Comparison of ENCODE assay signal across 8 mouse cellular contexts in the genomic region with DNA sequence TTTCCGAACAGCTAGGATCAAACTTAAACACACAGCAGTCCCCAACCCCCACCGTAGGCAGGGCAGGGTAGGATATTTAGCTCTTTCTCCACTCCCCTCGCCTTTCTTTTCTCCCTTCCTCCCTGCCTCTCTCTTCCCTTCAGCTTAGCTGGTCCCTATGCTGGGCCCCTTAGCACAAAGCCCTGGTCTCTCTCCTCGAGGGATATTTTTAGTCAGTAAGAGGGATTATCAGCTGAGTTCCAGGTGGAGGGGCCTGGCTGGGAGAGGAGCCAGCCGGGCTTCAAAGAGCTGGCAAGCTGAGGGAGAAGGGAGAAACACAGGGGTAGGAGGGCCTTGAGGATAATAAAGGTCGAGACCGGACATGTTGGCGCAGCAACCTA. TPM values are rescaled to one million over a fixed set of nuclear protein-coding genes. Genes with fewer than 3 reads are reported as not detected.
A peak's percentile ranks its signal among the peaks of the same experiment; 100 is the strongest.
DNase-seq lines count a peak whose midpoint lies in the region; ATAC-seq and TF ChIP-seq lines count a peak whose summit lies in the region.

No protein-coding gene starts in this region.

- H3K27me3 ChIP-seq in heart, embryonic 13.5 days (replicated peaks), result no peaks in the 10 kb centered on the region
- no peaks in the 10 kb centered on the region for H3K27me3 ChIP-seq in midbrain, embryonic 10.5 days (ENCODE audit: low read depth, poor library complexity, severe bottlenecking)
- H3K27me3 ChIP-seq in thymus, adult 2 months (ENCODE audit: control insufficient read depth, insufficient read depth, low read length), result no peaks in the 10 kb centered on the region

- H3K36me3 ChIP-seq in heart, embryonic 13.5 days, result peaks cover 20% of the 10 kb centered on the region
- peaks cover 3% of the 10 kb centered on the region; the same call in 1 of the 2 replicates for H3K36me3 ChIP-seq in midbrain, embryonic 10.5 days
- no peaks in the 10 kb centered on the region for H3K36me3 ChIP-seq in thymus, adult 2 months (ENCODE audit: control insufficient read depth, insufficient read depth, low read length)

- H3K4me2 ChIP-seq in heart, embryonic 13.5 days, result peak overlapping the region; percentile 53

- no peak overlapping the region for H3K4me3 ChIP-seq in heart, embryonic 13.5 days
- H3K4me3 ChIP-seq in midbrain, embryonic 10.5 days, result peak overlapping the region; percentile 3; the same call in 1 of the 2 replicates
- no peak overlapping the region for H3K4me3 ChIP-seq in thymus, adult 2 months (ENCODE audit: control insufficient read depth, insufficient read depth, low read length)

- ATAC-seq in heart, embryonic 13.5 days (ENCODE audit: extremely low read depth, insufficient number of reproducible peaks, low FRiP score, low TSS enrichment), result peak; percentile 72; the same call in 1 of the 2 replicates

- no peak for TF ChIP-seq CTCF in thymus, adult 2 months (IDR thresholded peaks at IDR 0.05; ENCODE audit: borderline replicate concordance, control insufficient read depth, extremely low read depth, insufficient read depth, low read length, poor library complexity)

- peak overlapping the region; percentile 98 for H3K27ac ChIP-seq in heart, embryonic 13.5 days (replicated peaks)
- peak overlapping the region; percentile 79 for H3K27ac ChIP-seq in midbrain, embryonic 10.5 days (replicated peaks)
- H3K27ac ChIP-seq in thymus, adult 2 months (ENCODE audit: control insufficient read depth, insufficient read depth, low read length), result no peak overlapping the region

- peak; percentile 62 to 74 for DNase-seq in cerebellum, postnatal 10 days
- DNase-seq in cerebellum, adult 9-11 months, result no peak
- DNase-seq in adrenal gland, postnatal 25 days, result peak; percentile 34
- peak; percentile 64 for DNase-seq in midbrain, embryonic 10.5 days (ENCODE audit: low spot score)
- DNase-seq in thymus, adult 2 months, result no peak
- no peak for DNase-seq in MN1 (ENCODE audit: low spot score)
- DNase-seq in B cell, adult 2 months, result no peak

- H3K9ac ChIP-seq in heart, embryonic 13.5 days, result peak overlapping the region; percentile 67

- H3K9me3 ChIP-seq in heart, embryonic 13.5 days, result no peaks in the 10 kb centered on the region
- H3K9me3 ChIP-seq in midbrain, embryonic 10.5 days (replicated peaks), result no peaks in the 10 kb centered on the region

- WGBS in heart, embryonic 13.5 days, result 11% methylated on average over 8 of the region's 8 CpGs
- 9% methylated on average over 8 of the region's 8 CpGs for WGBS in midbrain, embryonic 10.5 days
- 84% methylated on average over 8 of the region's 8 CpGs for WGBS in thymus, adult 2 months

- no peak for TF ChIP-seq POLR2A in thymus, adult 2 months (IDR thresholded peaks at IDR 0.05; ENCODE audit: control insufficient read depth, extremely low read depth, insufficient read depth, low read length, poor library complexity)

- peaks cover 77% of the 10 kb centered on the region for H3K4me1 ChIP-seq in heart, embryonic 13.5 days
- peaks cover 24% of the 10 kb centered on the region for H3K4me1 ChIP-seq in midbrain, embryonic 10.5 days
- no peaks in the 10 kb centered on the region for H3K4me1 ChIP-seq in thymus, adult 2 months (replicated peaks; ENCODE audit: control insufficient read depth, insufficient read depth, low read length)

RNA-seq across cellular contexts. Expression of a gene that starts 19.3 kb away (rescaled TPM):
- 11.0 and 28.3 TPM in 2 replicates for total RNA-seq in adrenal gland, postnatal 25 days (2021)
- 37.3 and 39.9 TPM in 2 replicates for polyA plus RNA-seq in heart, embryonic 13.5 days (2015; fragmentation: Nextera tagmentation; extraction: Ambion mirVana)
- polyA plus RNA-seq in midbrain, embryonic 10.5 days (2016; fragmentation: Nextera tagmentation; extraction: Ambion mirVana), result 11.8 and 18.1 TPM in 2 replicates
- 47.3 and 62.1 TPM in 2 replicates for polyA plus RNA-seq in thymus, adult 2 months (2012; rRNA removed)

Comparison
In these comparisons a context has a peak if more than half of its experiments do, and no peak if none do; other contexts are left out.
1. DNase-seq: peak in cerebellum, postnatal 10 days (2 of 2), adrenal gland, postnatal 25 days (single experiment) and midbrain, embryonic 10.5 days (single experiment); none in cerebellum, adult 9-11 months (single experiment), thymus, adult 2 months (single experiment), MN1 (single experiment) and B cell, adult 2 months (0 of 2).